Mouse (Mus musculus): ENCODE measurements around the gene Pdzd8.

DNA sequence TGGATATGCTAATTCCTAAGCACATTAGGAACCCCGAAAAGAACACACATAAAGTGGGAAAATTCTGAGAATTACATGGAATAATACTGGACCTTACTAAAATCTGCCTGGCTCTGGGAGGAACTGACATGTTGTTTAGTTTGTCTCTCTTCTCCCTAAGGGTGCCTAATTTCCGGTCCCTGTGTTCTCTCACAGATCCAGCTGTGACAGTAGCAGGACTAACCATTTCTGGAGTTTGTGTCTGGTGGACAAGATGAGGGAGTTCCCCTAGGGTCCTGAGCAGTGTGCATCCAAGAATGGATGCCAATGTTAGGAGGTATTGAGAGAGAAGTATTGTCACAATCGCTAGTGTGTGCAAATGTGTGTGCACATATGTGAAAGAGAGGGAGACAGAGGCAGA lies 10.8 kb upstream of the Pdzd8 start:
- no peak for TF ChIP-seq CTCF (IDR thresholded peaks at IDR 0.05; ENCODE audit: control insufficient read depth, insufficient read depth, insufficient read length)
- TF ChIP-seq MYOG (IDR thresholded peaks at IDR 0.05; ENCODE audit: control insufficient read depth, extremely low read depth, insufficient read length): no peak
